Mouse (Mus musculus) layer of hippocampus, postnatal 36 days (tissue): ENCODE measurements around the gene Vwf. TPM values are rescaled to one million over a fixed set of nuclear protein-coding genes. Genes with fewer than 3 reads are reported as not detected.

Source experiments
- DNase-seq, 2 experiments: peaks; one replicate each; pipeline ENCODE4 v3.0.0; 2022
- total RNA-seq, 2 experiments: library from RNA; stranded (reverse); gene quantifications; 2 replicates each; pipeline ENCODE4 v1.2.3; 2021

Gene Vwf
- 10 to 100 TPM; 12.2 to 13.1 TPM for total RNA-seq

GRCm38 (mm10) chr6:125546474-125546873, at the start of gene Vwf:
Vwf (plus strand) TSS chr6:125546774.
- DNase-seq, result no peak

- no peak for DNase-seq
Measured at GRCm38 (mm10) chr6:125498062-125498461, 48.5 kb upstream of the Vwf start.

- DNase-seq, result no peak
Measured at GRCm38 (mm10) chr6:125503186-125503802, 43.3 kb upstream of the Vwf start.

- no peak for DNase-seq
Measured at GRCm38 (mm10) chr6:125504622-125505355, 41.8 kb upstream of the Vwf start.

GRCm38 (mm10) chr6:125506427-125506826, 40.1 kb upstream of the Vwf start:
- DNase-seq, result no peak

GRCm38 (mm10) chr6:125509783-125510182, 36.8 kb upstream of the Vwf start:
- DNase-seq, result no peak

- no peak for DNase-seq
Measured at GRCm38 (mm10) chr6:125510645-125511044, 35.9 kb upstream of the Vwf start.

GRCm38 (mm10) chr6:125511196-125511595, 35.4 kb upstream of the Vwf start:
- no peak for DNase-seq

GRCm38 (mm10) chr6:125512950-125513596, 33.5 kb upstream of the Vwf start:
- no peak for DNase-seq

GRCm38 (mm10) chr6:125515503-125516315, 30.9 kb upstream of the Vwf start:
- no peak for DNase-seq

- DNase-seq, result no peak
Measured at GRCm38 (mm10) chr6:125521558-125522193, 24.9 kb upstream of the Vwf start.

GRCm38 (mm10) chr6:125524027-125524426, 22.5 kb upstream of the Vwf start:
- no peak for DNase-seq

- DNase-seq, result no peak
Measured at GRCm38 (mm10) chr6:125526066-125526465, 20.5 kb upstream of the Vwf start.

- DNase-seq, result no peak
Measured at GRCm38 (mm10) chr6:125528614-125529200, 17.9 kb upstream of the Vwf start.

- no peak for DNase-seq
Measured at GRCm38 (mm10) chr6:125529479-125529878, 17.1 kb upstream of the Vwf start.

- no peak for DNase-seq
Measured at GRCm38 (mm10) chr6:125533104-125533650, 13.4 kb upstream of the Vwf start.

GRCm38 (mm10) chr6:125534990-125535389, 11.6 kb upstream of the Vwf start:
- no peak for DNase-seq

GRCm38 (mm10) chr6:125538469-125538868, 8.1 kb upstream of the Vwf start:
- DNase-seq, result no peak

- no peak for DNase-seq
Measured at GRCm38 (mm10) chr6:125539423-125539822, 7.2 kb upstream of the Vwf start.

GRCm38 (mm10) chr6:125540199-125540598, 6.4 kb upstream of the Vwf start:
- no peak for DNase-seq

GRCm38 (mm10) chr6:125540826-125541225, 5.7 kb upstream of the Vwf start:
- no peak for DNase-seq

GRCm38 (mm10) chr6:125541296-125541695, 5.3 kb upstream of the Vwf start:
- no peak for DNase-seq
